Mouse (Mus musculus) brown adipose tissue, adult 24 weeks (tissue): ENCODE results near the gene Ldb3. TPM values are rescaled to one million over a fixed set of nuclear protein-coding genes. Genes with fewer than 3 reads are reported as not detected.

Experiments
- H3K27ac ChIP-seq: fragments of 200-500 bp; replicated peaks from 2 replicates; pipeline ENCODE4 v1.5.1; 2012; ENCODE audit warnings: low read depth, mild to moderate bottlenecking, low read length
- H3K4me1 ChIP-seq: fragments of 200-500 bp; 2 replicates; pipeline ENCODE4 v1.6.1; 2012; ENCODE audit warnings: low read length, mixed read lengths; ENCODE audit not compliant: control insufficient read depth, insufficient read depth, insufficient read length
- H3K4me3 ChIP-seq: fragments of 200-500 bp; 2 replicates; pipeline ENCODE4 v1.5.1; 2012; ENCODE audit warnings: low read depth, mild to moderate bottlenecking, low read length, moderate library complexity; ENCODE audit not compliant: insufficient read depth
- polyA plus RNA-seq: library from polyadenylated mRNA; stranded (reverse); fragments of >200 nt; gene quantifications from 2 replicates; pipeline ENCODE4 v1.2.4, GENCODE M21; 2012; ENCODE audit not compliant: missing spikeins, insufficient read depth, insufficient read length

The Ldb3 gene
- polyA plus RNA-seq, 1 experiment: 12.4 TPM

GRCm38 (mm10) chr14:34517959-34518544 is 70.4 kb downstream of the Ldb3 start:
- Histone ChIP-seq H3K27ac (no peak overlapping the region), H3K4me1 (peaks cover 6% of the 10 kb centered on the region; the same call in 1 of the 2 replicates), H3K4me3 (no peak overlapping the region)

- H3K27ac ChIP-seq: no peak overlapping the region
- H3K4me1 ChIP-seq: peaks cover 6% of the 10 kb centered on the region; the same call in 1 of the 2 replicates
- H3K4me3 ChIP-seq: no peak overlapping the region
These were observed 71.4 kb downstream of the Ldb3 start for GRCm38 (mm10) chr14:34516960-34517577.

GRCm38 (mm10) chr14:34515860-34516259 is 72.6 kb downstream of the Ldb3 start:
- peaks cover 6% of the 10 kb centered on the region; the same call in 1 of the 2 replicates for H3K4me1 ChIP-seq
- no peak overlapping the region for H3K27ac ChIP-seq
- H3K4me3 ChIP-seq: no peak overlapping the region

GRCm38 (mm10) chr14:34514120-34514519 is 74.4 kb downstream of the Ldb3 start:
- Histone ChIP-seq H3K4me1 (peaks cover 3% of the 10 kb centered on the region; the same call in 1 of the 2 replicates), H3K27ac (peak overlapping the region; percentile 15; the same call in 1 of the 2 replicates), H3K4me3 (no peak overlapping the region)

- H3K4me3 ChIP-seq: no peak overlapping the region
- no peak overlapping the region for H3K27ac ChIP-seq
- H3K4me1 ChIP-seq: peaks cover 3% of the 10 kb centered on the region; the same call in 1 of the 2 replicates
These were observed 75.9 kb downstream of the Ldb3 start for GRCm38 (mm10) chr14:34512602-34513001.

GRCm38 (mm10) chr14:34511901-34512300 is 76.6 kb downstream of the Ldb3 start:
- Histone ChIP-seq H3K4me3 (no peak overlapping the region), H3K4me1 (peaks cover 3% of the 10 kb centered on the region; the same call in 1 of the 2 replicates), H3K27ac (no peak overlapping the region)

- no peaks in the 10 kb centered on the region; the same call in none of the 2 replicates for H3K4me1 ChIP-seq
- no peak overlapping the region for H3K4me3 ChIP-seq
- H3K27ac ChIP-seq: no peak overlapping the region
These were observed 79.5 kb downstream of the Ldb3 start for GRCm38 (mm10) chr14:34508842-34509439.

GRCm38 (mm10) chr14:34508187-34508840 is 80.2 kb downstream of the Ldb3 start:
- no peak overlapping the region for H3K4me3 ChIP-seq
- H3K4me1 ChIP-seq: no peaks in the 10 kb centered on the region; the same call in none of the 2 replicates
- no peak overlapping the region for H3K27ac ChIP-seq

GRCm38 (mm10) chr14:34505309-34505708 is 83.2 kb downstream of the Ldb3 start:
- no peaks in the 10 kb centered on the region; the same call in none of the 2 replicates for H3K4me1 ChIP-seq
- H3K27ac ChIP-seq: no peak overlapping the region
- H3K4me3 ChIP-seq: no peak overlapping the region

GRCm38 (mm10) chr14:34504377-34504776 is 84.1 kb downstream of the Ldb3 start:
- 0 out of 2 replicates have a peak overlapping the region, but pooled peaks have one; percentile 23 for H3K27ac ChIP-seq
- H3K4me1 ChIP-seq: no peaks in the 10 kb centered on the region; the same call in none of the 2 replicates
- H3K4me3 ChIP-seq: no peak overlapping the region

- no peaks in the 10 kb centered on the region; the same call in none of the 2 replicates for H3K4me1 ChIP-seq
- peak overlapping the region; percentile 38; the same call in 1 of the 2 replicates for H3K27ac ChIP-seq
- H3K4me3 ChIP-seq: no peak overlapping the region
These were observed 84.7 kb downstream of the Ldb3 start for GRCm38 (mm10) chr14:34503759-34504158.

GRCm38 (mm10) chr14:34503325-34503647 is 85.2 kb downstream of the Ldb3 start, which contains the start of gene Bmpr1a:
Gene Bmpr1a, minus strand, starts transcription at chr14:34503341.
- Histone ChIP-seq H3K4me3 (peak within 1 kb of the TSS; percentile 98), H3K27ac (peak within 1 kb of the TSS; percentile 83), H3K4me1 (no peaks in the 10 kb centered on the region; the same call in none of the 2 replicates)

GRCm38 (mm10) chr14:34502475-34503324 is 85.8 kb downstream of the Ldb3 start:
- peak overlapping the region; percentile 98 for H3K4me3 ChIP-seq
- H3K27ac ChIP-seq: peak overlapping the region; percentile 83
- no peaks in the 10 kb centered on the region; the same call in none of the 2 replicates for H3K4me1 ChIP-seq

- Histone ChIP-seq H3K4me3 (peak overlapping the region; percentile 98), H3K27ac (peak overlapping the region; percentile 70), H3K4me1 (peaks cover 2% of the 10 kb centered on the region)
These were observed 86.5 kb downstream of the Ldb3 start for GRCm38 (mm10) chr14:34501804-34502474.
